Mouse (Mus musculus): ENCODE results near the gene Samd1. TPM values are rescaled to one million over a fixed set of nuclear protein-coding genes. Genes with fewer than 3 reads are reported as not detected.
A peak's percentile ranks its signal among the peaks of the same experiment; 100 is the strongest.
"Not testable (repeated sequence)": the region's sequence is repeated elsewhere in the genome, so short reads cannot be mapped to it uniquely, and the experiment has no call there.

Samd1 gene
- polyA plus RNA-seq, 1 experiment from 2014 or later, result 8.4 TPM

- Histone ChIP-seq H3K27ac (no peak overlapping the region), H3K27me3 (replicated peaks) (no peaks in the 10 kb centered on the region), H3K4me1 (replicated peaks) (peaks cover 27% of the 10 kb centered on the region), H3K4me3 (replicated peaks) (peak overlapping the region; percentile 55; the same call in 1 of the 2 replicates), H3K9me3 (no peaks in the 10 kb centered on the region), H3K36me3 (peaks cover 4% of the 10 kb centered on the region), H3K4me2 (replicated peaks) (peak overlapping the region; percentile 92), H3K9ac (peak overlapping the region; percentile 67; the same call in 1 of the 2 replicates)
- WGBS, result 75% methylated on average over 6 of the region's 6 CpGs
- no peak for ATAC-seq
Measured at GRCm38 (mm10) chr8:84003612-84004246, 6.3 kb downstream of the Samd1 start.

GRCm38 (mm10) chr8:84004533-84005201, 7.2 kb downstream of the Samd1 start:
- Histone ChIP-seq H3K4me2 (replicated peaks) (peak overlapping the region; percentile 92), H3K27me3 (replicated peaks) (no peaks in the 10 kb centered on the region), H3K4me3 (replicated peaks) (peak overlapping the region; percentile 55), H3K9me3 (no peaks in the 10 kb centered on the region), H3K27ac (peak overlapping the region; percentile 74), H3K9ac (peak overlapping the region; percentile 67), H3K4me1 (replicated peaks) (peaks cover 17% of the 10 kb centered on the region), H3K36me3 (peaks cover 4% of the 10 kb centered on the region)
- ATAC-seq, result peak; percentile 90
- WGBS, result 1% methylated on average over 30 of the region's 30 CpGs

- not testable (repeated sequence) for H3K27ac ChIP-seq; ATAC-seq; H3K4me3 ChIP-seq (replicated peaks); H3K4me2 ChIP-seq (replicated peaks); H3K9me3 ChIP-seq; H3K27me3 ChIP-seq (replicated peaks); H3K36me3 ChIP-seq; H3K9ac ChIP-seq
- WGBS, result 94% methylated on average over 7 of the region's 7 CpGs
- H3K4me1 ChIP-seq (replicated peaks), result peaks cover 20% of the 10 kb centered on the region
Measured at GRCm38 (mm10) chr8:84005502-84005901, 8.0 kb downstream of the Samd1 start.

- H3K36me3 ChIP-seq, result no peaks in the 10 kb centered on the region
- H3K27me3 ChIP-seq (replicated peaks), result peaks cover 32% of the 10 kb centered on the region
- H3K4me2 ChIP-seq (replicated peaks), result no peak overlapping the region
- 32% methylated on average over 7 of the region's 7 CpGs for WGBS
- H3K4me3 ChIP-seq (replicated peaks), result no peak overlapping the region
- H3K9me3 ChIP-seq, result no peaks in the 10 kb centered on the region
- no peak for ATAC-seq
- no peak overlapping the region for H3K27ac ChIP-seq
- H3K4me1 ChIP-seq (replicated peaks), result peaks cover 38% of the 10 kb centered on the region
- no peak overlapping the region for H3K9ac ChIP-seq
Measured at GRCm38 (mm10) chr8:84008362-84008761, 10.9 kb downstream of the Samd1 start.

- no peak overlapping the region for H3K27ac ChIP-seq
- peaks cover 35% of the 10 kb centered on the region for H3K27me3 ChIP-seq (replicated peaks)
- peaks cover 30% of the 10 kb centered on the region for H3K4me1 ChIP-seq (replicated peaks)
- H3K4me3 ChIP-seq (replicated peaks), result no peak overlapping the region
- 1% methylated on average over 11 of the region's 11 CpGs for WGBS
- no peak overlapping the region for H3K9ac ChIP-seq
- peak; percentile 46 for ATAC-seq
- peak overlapping the region; percentile 99; the same call in 1 of the 2 replicates for H3K4me2 ChIP-seq (replicated peaks)
- H3K9me3 ChIP-seq, result no peaks in the 10 kb centered on the region
- no peaks in the 10 kb centered on the region for H3K36me3 ChIP-seq
Measured at GRCm38 (mm10) chr8:84009876-84010275, 12.4 kb downstream of the Samd1 start.

GRCm38 (mm10) chr8:84010625-84011611, 13.4 kb downstream of the Samd1 start:
- 1% methylated on average over 83 of the region's 83 CpGs for WGBS
- H3K9ac ChIP-seq, result peak overlapping the region; percentile 53
- ATAC-seq, result peak; percentile 68
- H3K9me3 ChIP-seq, result no peaks in the 10 kb centered on the region
- peak overlapping the region; percentile 47 for H3K4me3 ChIP-seq (replicated peaks)
- peak overlapping the region; percentile 37 for H3K27ac ChIP-seq
- no peaks in the 10 kb centered on the region for H3K36me3 ChIP-seq
- H3K27me3 ChIP-seq (replicated peaks), result peaks cover 35% of the 10 kb centered on the region
- H3K4me1 ChIP-seq (replicated peaks), result peaks cover 27% of the 10 kb centered on the region
- H3K4me2 ChIP-seq (replicated peaks), result peak overlapping the region; percentile 99

- Histone ChIP-seq H3K4me3 (replicated peaks) (peak within 1 kb of the TSS; percentile 47), H3K27ac (peak within 1 kb of the TSS; percentile 37), H3K27me3 (replicated peaks) (peaks cover 35% of the 10 kb centered on the region), H3K36me3 (no peaks in the 10 kb centered on the region), H3K4me2 (replicated peaks) (peak within 1 kb of the TSS; percentile 99), H3K4me1 (replicated peaks) (peaks cover 27% of the 10 kb centered on the region), H3K9me3 (no peaks in the 10 kb centered on the region), H3K9ac (peak within 1 kb of the TSS; percentile 53)
- ATAC-seq, result peak; percentile 78
- 1% methylated on average over 44 of the region's 45 CpGs for WGBS
Measured at GRCm38 (mm10) chr8:84011705-84012498, 14.4 kb downstream of the Samd1 start, which contains the start of gene 2210011C24Rik. Gene 2210011C24Rik (minus strand): TSS chr8:84012171.

GRCm38 (mm10) chr8:84012499-84013165, 15.2 kb downstream of the Samd1 start:
- Histone ChIP-seq H3K4me3 (replicated peaks) (peak overlapping the region; percentile 47), H3K27ac (no peak overlapping the region), H3K9me3 (no peaks in the 10 kb centered on the region), H3K27me3 (replicated peaks) (peaks cover 35% of the 10 kb centered on the region), H3K4me2 (replicated peaks) (peak overlapping the region; percentile 99), H3K9ac (0 out of 2 replicates have a peak overlapping the region, but pooled peaks have one; percentile 13), H3K36me3 (no peaks in the 10 kb centered on the region), H3K4me1 (replicated peaks) (peaks cover 27% of the 10 kb centered on the region)
- peak; percentile 20 for ATAC-seq
- 15% methylated on average over 35 of the region's 35 CpGs for WGBS

GRCm38 (mm10) chr8:84015833-84016232, 18.4 kb downstream of the Samd1 start:
- Histone ChIP-seq H3K9ac (no peak overlapping the region), H3K9me3 (no peaks in the 10 kb centered on the region), H3K4me3 (replicated peaks) (no peak overlapping the region), H3K27ac (no peak overlapping the region), H3K4me1 (replicated peaks) (peaks cover 24% of the 10 kb centered on the region), H3K36me3 (no peaks in the 10 kb centered on the region), H3K27me3 (replicated peaks) (peaks cover 26% of the 10 kb centered on the region), H3K4me2 (replicated peaks) (no peak overlapping the region)
- WGBS, result 95% methylated on average over 5 of the region's 5 CpGs
- no peak for ATAC-seq

- H3K9me3 ChIP-seq, result no peaks in the 10 kb centered on the region
- no peak; the same call in 1 of the 2 replicates for ATAC-seq
- WGBS, result 71% methylated on average over 9 of the region's 9 CpGs
- H3K9ac ChIP-seq, result no peak overlapping the region
- no peak overlapping the region for H3K4me3 ChIP-seq (replicated peaks)
- no peak overlapping the region for H3K4me2 ChIP-seq (replicated peaks)
- peaks cover 32% of the 10 kb centered on the region for H3K4me1 ChIP-seq (replicated peaks)
- H3K27me3 ChIP-seq (replicated peaks), result 0 out of 2 replicates have a peak, but pooled peaks cover 3% of the 10 kb centered on the region
- H3K27ac ChIP-seq, result no peak overlapping the region
- no peaks in the 10 kb centered on the region for H3K36me3 ChIP-seq
Measured at GRCm38 (mm10) chr8:84019738-84020137, 22.3 kb downstream of the Samd1 start.

- peak within 1 kb of the TSS; percentile 42 for H3K27ac ChIP-seq
- no peak within 1 kb of the TSS for H3K9ac ChIP-seq
- peaks cover 37% of the 10 kb centered on the region for H3K4me1 ChIP-seq (replicated peaks)
- no peaks in the 10 kb centered on the region for H3K9me3 ChIP-seq
- 6% methylated on average over 18 of the region's 18 CpGs for WGBS
- 0 out of 2 replicates have a peak, but pooled peaks cover 5% of the 10 kb centered on the region for H3K27me3 ChIP-seq (replicated peaks)
- peak within 1 kb of the TSS; percentile 27 for H3K4me3 ChIP-seq (replicated peaks)
- no peaks in the 10 kb centered on the region for H3K36me3 ChIP-seq
- H3K4me2 ChIP-seq (replicated peaks), result peak within 1 kb of the TSS; percentile 56
- ATAC-seq, result peak; percentile 74
Measured at GRCm38 (mm10) chr8:84021096-84021495, 23.6 kb downstream of the Samd1 start, which contains the start of gene Palm3. Gene Palm3 (plus strand): TSS chr8:84021471.

Data from intestine, embryonic 15.5 days (tissue).